Mouse (Mus musculus): ENCODE results near the gene Pigf.

GRCm38 (mm10) chr17:86981205-86981604, 44.0 kb downstream of the Pigf start:
- TF ChIP-seq CTCF (IDR thresholded peaks at IDR 0.05; ENCODE audit: borderline replicate concordance, insufficient read depth, low read length) (no peak), POLR2A (IDR thresholded peaks at IDR 0.05; ENCODE audit: low read depth, low read length) (no peak)

All from embryonic fibroblast, embryonic 13.5 days (primary cell).